Mouse (Mus musculus): Measurements from ENCODE around the gene Gm37240.
A peak's percentile ranks its signal among the peaks of the same experiment; 100 is the strongest.

Gm37240 gene

DNA sequence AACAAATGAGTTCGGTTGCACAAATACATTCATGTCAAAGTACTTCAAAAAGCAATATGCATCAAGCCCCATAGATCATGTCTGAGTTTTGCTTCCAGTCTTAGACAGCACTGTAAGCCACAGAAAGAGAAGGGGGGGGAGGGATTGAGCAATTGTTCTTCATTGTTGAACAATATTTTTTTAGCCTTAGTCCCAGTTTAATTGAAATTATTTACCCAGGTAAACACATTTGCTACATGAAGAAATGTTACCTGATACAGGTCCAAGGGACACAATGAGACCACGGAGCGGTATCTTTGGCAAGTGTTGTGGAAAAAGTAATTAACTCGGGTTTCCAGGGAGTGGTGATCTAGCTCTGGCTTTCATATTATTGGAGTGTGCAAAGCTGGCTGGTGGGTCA is 337.0 kb downstream of the Gm37240 start:
- no peak for DNase-seq

DNA sequence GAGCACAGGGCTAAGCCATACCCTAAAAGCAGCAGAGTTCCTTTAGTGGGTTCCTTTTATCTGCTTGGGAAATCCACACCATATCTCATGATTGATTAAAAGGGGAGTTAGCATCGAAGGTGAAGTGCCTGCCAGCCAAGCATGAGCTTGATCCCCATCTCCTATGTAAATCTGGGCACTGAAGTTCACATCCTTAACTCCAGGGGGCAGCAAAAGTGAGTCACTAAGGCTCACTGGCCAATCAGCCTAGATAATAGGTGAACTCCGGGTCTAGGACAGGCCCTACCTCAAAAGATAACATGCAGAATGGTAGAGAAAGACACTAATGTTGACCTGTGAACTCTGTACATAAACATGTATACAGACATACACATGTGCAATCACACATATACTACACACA is 343.7 kb downstream of the Gm37240 start:
- peak; percentile 7 for DNase-seq

DNA sequence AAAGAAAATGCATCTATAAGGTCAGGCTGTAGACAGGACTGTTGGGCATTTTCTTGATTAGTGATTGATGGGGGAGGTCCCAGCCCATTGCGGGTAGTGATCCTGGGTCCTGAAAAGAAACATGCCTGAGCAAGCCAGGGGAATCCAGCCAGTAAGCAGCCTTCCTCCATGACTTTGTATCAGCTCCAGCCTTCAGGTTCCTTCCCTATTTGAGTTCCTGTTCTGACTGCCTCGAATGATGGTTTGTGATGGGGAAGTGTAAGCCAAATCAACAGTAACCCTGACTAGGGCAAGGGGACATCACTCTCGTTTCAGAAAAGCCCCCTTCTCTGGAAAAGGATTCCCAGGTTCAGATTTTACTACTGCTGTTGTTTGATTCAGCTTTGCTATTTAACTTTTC is 344.6 kb downstream of the Gm37240 start:
- no peak for DNase-seq

DNA sequence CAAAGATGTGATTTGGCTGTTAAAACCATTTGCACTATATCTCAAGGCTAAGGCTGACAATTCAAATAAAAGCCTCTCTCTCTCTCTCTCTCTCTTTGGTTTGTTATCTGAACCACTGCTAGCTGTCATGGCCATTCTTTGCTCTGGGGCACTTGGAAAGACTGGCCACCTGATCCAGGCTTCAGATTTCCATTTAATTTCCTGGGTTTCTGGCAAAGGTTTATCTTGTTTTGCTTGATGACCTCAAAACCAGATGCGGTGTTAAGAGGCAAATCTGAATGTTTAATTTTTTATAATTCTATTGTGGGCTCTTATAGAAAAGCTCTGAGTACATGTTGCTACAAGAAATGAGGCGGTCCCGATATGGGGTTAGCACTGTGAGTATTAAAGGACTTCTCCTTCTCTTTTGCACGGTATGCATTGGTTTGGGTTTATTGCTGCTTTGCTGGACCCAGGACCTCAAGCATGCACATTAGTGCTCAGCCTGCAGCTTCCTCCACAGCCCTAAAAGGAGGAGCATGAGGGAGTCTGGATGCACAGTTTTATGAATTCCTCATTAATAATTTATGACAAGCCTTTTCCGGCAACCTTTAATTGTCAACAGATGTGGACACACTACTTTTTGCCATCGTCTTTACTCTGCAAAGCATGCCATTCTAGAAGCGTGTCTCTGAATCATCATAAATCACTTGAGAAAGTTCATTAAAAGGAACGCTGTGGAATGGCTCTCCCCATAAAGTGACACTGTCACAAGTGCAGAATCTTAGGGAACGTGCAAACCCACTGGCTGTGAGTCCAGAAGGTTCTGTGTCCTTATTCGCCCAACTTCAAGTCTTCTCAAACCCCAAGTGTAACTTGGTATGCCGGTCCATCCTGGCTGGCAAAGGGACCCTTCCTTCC is 351.4 kb downstream of the Gm37240 start:
- no peak for DNase-seq

DNA sequence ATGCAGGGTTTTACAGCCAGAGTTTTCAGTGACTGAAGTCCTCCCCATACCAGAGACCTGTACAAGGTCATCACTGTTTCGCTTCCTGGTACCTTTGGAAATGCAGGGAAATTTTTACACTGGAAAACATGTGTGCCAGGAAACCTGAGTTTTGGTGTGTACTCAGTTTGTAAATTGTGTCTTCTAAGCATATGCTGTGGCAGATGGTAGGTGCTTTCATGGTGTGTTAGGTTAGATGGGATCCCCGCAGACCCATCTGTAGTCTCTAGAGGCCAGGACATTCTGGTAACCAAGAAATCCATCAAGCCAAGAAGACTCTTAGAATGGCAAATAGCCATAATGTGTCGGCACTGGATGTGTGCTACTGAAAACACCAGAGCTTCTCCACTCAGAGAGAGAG is 352.3 kb downstream of the Gm37240 start:
- DNase-seq: no peak

DNA sequence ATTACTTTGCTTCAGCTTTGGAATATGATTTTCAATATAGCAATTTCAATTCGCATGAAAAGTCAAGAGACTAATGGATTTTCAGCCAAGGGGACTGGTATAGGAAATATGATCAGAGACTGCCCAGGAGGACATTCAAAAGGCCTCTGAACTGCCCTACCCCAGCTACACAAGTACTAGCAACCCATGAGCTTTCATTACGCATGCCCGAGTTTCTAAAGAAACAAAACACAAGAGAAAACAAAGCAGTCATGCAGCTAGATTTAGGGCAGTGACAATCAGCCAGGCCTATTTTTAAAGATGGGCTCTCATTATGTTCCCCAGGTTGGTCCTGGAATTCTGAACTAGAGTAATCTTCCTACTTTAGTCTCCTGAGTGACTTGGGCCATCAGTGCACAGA is 354.9 kb downstream of the Gm37240 start:
- no peak for DNase-seq

DNA sequence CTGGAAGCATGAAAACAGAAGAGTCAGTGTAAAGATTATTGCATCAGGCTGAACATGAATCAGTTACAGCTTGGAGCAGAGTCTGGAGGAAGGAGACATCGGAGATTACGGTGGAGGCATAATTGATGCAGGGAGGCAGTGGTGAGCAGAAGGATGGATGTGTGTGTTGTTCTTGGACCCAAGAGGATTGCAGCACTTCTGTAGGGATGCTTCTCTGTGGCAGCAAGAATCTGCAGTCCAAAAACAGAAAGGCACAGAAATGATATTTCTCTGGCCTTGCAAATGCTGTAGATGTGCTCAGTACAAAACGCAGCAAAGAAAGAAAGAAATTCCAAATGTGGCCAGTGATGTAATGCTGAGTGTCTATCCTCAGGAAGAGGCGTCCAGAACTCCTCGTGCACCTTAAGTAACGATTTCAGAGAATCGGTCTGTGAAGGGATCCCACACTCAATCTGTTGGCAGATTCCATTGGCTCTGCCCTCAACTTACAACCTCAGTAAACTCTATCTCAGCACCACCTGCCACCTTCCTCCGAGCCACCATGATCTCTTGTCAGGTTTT is 356.6 kb downstream of the Gm37240 start:
- no peak for DNase-seq

DNA sequence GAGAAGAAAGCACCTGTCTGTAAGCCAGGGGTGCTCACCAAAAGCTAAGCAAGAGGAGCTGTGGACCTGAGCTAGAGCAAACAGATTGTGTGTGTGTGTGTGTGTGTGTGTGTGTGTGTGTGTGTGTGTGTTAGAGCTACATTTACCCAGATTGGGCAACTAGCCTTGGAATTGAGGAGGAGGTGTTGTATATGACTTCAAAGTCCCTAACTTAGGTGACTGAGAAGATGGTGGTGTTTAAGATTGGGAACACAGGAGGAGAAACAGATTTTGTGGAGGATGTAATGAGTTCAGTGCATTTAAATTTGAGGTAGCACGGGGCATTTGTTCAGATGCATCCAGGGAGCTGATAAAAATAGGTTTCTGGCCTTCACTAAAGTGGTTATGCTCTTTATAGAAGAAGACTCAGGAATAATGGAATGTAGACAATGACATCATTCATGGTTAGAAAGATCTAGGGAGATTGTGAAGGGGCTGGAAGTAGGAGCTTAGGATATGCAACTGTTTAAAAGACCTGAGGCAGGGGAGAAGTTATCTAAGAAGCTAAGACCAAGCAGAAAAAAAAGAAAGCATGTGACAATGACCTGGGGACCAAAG is 365.9 kb downstream of the Gm37240 start:
- DNase-seq: no peak

DNA sequence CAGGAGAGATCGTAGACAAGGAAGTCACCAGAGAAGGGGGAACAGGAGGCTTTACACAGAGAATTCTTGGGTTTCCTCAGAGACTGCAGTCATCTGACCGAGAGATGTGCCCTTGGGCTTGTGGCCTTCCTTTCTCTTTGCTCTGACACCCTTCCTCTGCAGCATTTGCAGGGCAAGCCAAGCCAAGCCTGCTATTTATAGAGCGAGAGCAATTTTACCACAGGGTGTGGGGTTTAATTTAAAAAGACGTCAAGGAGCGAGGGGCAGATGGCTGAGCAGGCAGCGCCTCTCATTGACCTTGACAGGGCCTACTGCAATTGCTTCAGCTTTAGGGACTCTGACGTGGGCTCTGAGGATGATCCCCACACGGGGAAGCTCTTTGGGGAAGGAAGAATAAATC is 368.6 kb downstream of the Gm37240 start:
- DNase-seq: no peak

DNA sequence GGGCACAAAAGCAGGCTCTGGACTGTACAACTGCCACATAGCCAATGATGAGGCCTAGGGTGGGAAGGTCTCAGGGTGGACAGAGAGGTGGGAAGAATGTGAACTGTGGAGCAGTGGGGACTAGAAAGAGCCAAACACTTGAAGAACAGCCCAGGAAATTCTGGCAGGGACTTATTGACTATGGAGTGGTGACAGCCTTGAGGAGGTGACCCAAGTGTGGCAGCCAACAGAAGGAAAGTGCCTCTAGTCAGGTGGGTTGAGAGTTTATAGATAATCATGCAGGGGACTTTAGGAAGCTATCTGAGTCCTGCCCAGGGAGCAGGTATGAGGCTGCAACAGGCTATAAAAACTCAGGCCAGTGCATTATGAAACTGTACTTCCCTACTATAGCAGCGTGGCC is 369.2 kb downstream of the Gm37240 start:
- no peak for DNase-seq

DNA sequence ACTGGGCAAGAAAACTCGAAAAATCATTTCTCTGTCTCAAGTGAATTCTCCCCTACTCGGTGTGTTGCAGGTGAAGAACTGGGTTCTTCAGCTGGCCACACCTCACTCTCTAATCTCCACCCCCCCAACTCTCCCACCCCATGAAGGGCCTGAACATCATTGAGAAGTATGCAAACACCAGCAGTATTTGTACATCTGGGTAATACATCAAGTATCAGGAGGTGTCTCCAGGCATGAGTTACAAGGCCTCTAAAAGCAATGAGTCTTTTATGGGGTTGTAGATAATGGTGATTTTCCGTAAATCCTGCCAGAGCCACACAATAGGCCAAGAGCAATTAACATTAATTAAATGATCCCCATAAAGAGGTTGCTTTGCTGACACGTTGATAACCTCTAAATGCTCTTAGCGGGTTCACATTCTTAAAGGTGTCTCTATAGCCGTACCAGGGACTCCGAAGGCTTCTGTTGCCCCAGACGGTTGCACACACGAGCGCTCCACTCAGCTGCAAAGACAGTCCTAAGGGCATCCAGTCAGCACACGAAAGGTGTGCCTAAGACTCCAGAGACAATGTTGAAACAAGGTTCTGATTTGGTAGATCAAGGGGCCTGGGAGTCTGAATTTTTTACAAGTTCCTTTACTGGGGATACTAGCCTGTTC is 370.4 kb downstream of the Gm37240 start:
- DNase-seq: no peak

DNA sequence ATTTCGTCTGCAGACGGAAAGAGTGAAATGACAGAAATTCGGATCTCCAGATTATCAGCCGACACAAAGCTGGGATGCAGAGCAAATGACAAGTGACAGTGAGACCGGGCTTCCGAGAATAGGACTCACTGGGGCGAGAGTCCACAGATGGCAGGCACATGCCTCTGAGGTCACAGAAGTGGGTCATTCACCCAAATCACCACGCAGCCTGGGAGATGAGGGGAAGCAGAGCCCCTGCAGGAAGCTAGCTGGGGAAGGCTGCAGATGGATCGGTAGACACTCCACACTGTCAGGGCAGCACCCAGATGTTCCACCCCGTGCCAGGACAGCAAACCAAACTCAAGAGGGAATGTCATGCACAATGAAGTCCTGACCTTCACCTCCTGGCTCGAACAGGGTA is 372.6 kb downstream of the Gm37240 start:
- DNase-seq: no peak

DNA sequence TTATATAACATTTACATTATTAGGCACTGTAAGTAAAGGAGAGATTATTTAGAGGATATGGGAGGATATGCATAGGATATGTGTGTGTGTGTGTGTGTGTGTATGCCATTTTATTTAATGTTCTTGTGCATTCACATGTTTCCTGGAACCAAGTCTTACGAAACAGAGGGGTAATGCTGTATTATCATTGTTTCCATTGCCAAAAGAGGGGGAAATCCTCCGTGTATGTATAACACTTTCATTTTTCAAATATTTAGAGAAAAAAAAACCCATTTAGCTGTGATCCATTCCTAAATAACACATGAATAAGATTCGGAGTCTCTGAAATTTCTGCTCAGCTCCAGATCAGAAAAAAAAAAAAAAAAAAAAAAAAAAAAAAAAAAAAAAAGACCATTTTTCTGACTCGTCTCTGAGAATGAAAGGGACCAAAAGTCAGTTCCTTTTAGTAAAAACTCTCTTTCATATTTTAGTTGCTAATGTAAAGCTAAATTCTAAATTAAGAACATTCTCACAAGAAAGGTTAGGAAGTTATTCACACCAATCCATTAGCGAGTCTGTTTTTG is 378.5 kb downstream of the Gm37240 start:
- no peak for DNase-seq

DNA sequence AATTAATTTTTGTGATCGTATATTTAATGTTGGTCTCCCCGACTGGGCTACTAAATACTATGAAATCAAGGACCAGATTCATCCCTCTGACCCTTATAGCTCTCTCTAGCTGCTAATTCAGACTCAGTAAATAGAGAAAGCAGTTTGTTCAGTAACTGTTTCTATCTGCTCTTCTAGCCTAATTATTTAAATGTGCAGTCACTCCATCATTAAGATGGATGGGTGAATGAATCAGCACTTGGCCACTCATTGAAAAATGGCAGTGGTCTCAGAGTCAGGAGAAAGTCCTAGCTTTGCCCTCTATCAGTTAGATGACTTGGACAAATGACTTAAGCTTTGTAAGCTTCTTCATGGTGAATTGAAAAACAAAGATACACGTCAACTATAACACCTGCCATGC is 387.2 kb downstream of the Gm37240 start:
- DNase-seq: no peak

DNA sequence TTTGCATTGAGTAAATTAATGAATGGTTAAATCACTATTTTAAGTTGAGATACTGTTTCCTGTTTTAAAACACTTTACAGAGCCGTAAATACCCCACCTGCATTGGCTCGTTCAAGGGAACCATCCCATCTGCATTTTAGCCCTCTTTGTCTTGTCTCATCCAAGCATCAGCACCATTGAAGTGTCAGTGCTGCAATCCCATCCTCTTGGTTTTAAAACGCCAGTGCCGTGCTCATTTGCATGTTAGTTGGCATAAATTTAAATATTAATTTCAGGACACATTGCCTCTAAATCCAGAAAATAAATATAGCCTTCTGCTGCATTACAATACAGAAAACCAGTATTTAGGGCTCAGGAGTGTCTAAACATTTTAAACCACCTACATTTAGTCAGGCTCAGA is 391.2 kb downstream of the Gm37240 start:
- no peak for DNase-seq

DNA sequence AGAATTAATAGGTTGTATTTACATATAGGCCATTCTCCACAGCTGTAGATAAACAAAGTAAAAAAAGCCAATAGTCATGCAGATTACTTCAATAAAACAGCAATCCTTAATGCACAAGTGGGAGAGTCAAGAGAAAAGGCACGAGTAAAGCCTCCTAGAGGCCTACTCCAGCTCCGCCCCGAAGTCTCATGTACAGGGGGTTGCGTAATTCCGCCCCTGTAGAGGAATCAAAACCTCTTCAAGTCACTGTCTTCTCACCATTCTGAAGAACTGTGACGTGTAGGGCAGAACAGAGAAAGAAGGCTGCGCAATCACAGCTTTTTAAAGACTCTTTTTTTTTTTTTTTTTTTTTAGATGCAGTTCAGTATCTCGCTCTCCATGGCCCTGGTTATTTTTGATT is 393.5 kb downstream of the Gm37240 start:
- DNase-seq: no peak

DNA sequence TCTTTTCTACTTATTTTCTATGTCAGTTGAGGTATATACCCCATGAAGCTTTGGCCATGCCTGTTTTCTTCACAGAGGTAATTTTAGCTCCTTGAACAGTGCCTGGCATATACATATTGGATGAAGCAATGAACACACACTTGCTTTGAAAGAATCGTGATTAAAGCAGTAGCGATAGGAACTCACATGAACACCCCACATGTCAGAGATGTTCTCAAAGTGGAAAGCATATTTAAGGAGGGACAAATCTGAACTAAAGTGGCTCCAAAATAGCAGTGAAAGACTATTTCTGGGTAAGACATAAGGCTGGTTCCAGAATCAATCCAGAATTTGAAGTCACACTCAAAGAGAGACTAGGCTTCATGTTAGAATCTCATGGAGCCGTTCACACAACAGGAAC is 397.1 kb downstream of the Gm37240 start:
- no peak for DNase-seq

DNA sequence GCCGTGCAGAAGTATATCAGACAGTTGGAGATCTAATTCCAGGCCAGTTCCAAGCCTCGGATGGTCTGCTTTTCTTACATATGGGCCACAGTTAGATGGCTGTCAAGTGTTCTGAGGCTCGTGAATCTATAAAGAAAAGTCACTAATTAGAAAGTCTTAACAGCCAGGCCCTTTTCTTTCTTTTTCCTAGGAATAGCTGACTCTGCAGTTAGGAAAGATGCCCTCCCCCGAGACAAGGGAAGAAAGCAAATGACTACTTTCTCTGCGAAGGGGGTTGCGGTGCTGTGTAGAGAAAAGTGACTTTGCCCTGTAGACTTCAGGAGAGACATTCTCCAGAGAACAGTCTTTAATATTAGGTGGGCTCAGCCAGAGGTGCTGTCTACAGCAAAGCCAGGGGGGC is 399.9 kb downstream of the Gm37240 start:
- DNase-seq: no peak

DNA sequence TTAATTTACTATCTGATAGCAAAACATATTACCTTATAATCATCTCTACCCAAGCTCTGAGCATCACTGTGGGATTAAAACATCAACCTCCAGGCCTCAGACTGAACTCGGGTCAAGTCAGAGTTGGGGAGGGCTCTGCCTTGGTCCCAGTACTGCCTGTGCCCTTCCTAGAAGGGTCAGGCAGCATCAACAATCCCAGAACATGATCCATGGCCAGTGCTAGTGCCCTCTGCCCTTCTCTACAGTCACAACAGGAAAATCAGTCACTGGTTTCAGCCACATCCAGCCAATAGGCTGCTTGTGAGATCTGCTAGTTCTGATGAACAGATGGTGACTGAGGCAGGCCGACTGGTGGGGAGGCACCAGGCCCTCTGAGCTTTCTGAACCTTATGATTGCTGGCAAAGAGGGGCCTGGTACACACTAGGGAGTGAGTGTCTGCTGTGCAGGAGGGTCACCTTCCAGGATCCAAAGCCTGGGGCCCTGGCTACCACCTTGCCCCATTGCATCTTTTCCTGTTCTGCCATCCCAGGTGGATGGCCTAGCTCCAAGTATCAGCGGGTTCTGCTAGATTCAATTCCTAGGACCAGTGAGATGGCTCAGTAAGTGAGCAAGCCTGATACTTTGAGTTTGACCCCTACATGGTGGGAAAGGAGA is 401.7 kb downstream of the Gm37240 start:
- no peak for DNase-seq

DNA sequence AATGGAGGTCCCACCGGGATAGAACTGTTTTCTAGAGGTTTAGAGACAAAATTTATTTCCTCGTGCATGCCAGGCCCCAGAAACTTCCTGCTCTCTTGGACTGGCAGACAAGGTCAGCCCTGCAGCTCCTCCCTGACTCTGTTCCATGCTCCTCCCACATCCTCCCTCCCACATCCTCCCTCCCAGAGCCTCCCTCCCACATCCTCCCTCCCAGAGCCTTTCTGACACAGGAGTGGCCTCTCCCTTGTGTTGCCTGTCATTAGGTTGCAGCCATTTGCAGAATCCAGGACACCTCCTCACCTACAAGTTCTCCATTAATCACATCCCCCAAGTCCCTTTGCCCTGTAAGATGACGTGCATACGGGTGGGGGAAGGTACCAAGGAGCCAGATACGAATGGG is 404.7 kb downstream of the Gm37240 start:
- no peak for DNase-seq

DNA sequence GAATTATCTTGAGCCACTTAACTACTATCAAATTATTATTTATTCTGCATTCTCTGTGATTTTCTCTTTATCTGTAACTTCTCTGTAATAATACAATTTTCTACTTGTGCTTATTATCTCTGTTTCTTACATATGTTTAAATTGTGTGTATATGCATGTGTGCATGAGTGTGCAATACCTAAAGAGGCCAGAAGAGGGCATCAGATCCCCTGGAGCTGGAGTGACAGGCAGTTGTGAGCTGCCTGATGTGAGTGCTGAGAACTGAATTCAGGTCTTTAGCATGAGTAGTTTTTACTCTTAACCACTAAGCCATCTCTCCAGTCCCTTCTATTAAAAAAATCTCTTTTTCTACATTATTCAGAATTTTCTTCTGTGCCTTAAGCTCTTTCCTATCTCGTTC is 406.7 kb downstream of the Gm37240 start:
- DNase-seq: no peak

DNA sequence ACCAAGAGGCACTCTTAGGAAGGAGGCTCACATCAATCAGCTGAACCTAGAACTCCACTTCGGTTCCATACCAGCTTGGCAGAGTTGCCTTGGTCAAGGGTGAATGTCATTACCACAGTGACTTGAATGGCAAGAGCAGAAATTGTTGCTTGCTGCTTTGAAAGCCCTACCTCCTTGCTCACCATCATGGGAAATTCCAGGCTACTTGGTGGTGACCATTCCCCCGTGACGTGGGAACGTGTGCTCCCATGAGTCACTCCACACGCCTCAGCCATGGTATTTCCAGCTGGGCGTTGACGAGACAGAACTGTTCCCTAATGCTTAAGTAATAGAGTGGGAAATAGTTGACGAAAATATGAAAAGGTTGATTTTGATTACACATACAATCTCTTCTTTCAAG is 408.6 kb downstream of the Gm37240 start:
- no peak for DNase-seq

DNA sequence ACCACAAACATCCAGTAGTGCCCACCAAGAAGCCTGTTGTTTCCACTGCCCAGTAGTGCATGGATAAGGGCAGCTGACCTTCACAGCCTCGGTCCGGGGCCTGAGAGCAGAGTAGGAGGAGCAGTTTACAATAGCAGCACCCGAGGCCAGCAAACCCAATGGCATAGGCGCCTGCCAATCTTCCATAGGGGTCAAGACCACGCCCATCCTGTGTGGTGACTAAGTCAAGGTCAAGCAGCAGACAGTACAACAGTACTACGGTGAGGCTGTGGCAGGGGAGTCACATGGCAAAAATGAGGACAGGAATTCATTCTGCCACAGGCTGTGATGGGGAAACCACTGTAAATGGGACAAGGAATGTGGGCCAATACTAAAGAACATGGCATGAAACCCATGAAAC is 417.6 kb downstream of the Gm37240 start:
- no peak for DNase-seq

All from thymus, postnatal 14 days (tissue).